Mouse (Mus musculus) fibroblast of lung, adult 2 months (primary cell): ENCODE results near the gene Prrt1.

ENCODE experiments used
- DNase-seq: peaks from one replicate; pipeline ENCODE4 v3.0.0-alpha.2; 2011; ENCODE audit warnings: low read depth

Prrt1 gene

DNA sequence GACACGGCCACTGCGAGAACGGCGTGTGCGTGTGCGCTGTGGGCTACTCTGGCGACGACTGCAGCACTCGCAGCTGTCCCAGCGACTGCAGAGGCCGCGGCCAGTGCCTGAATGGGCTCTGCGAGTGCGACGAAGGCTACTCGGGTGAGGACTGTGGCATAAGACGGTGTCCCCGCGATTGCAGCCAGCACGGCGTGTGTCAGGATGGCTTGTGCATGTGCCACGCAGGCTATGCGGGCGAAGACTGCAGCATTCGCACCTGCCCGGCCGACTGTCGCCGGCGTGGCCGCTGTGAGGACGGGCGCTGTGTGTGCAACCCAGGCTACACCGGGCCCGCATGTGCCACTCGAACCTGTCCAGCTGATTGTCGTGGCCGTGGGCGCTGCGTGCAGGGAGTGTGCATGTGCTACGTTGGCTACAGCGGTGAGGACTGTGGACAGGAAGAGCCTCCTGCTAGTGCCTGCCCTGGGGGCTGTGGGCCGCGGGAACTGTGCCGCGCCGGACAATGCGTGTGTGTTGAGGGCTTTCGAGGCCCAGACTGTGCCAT is 43.0 kb downstream of the Prrt1 start:
- no peak for DNase-seq

DNA sequence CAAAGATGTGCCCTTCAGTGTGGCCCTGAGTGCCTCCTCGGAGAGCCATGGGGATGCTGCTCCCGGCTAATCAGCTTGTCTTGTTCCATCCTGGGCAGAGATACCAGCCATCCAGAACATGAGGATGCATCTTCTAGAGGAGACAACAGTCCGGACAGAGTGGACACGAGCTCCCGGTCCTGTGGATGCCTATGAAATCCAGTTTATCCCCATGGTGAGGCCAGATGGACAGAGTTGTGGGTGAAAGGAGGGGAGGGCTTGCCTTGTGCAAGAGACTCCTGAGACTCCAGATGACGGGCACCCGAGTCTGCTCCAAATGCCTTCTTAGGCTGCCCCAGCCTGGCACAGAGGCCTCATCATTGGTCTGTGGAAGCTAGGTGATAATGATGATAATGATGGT is 43.8 kb downstream of the Prrt1 start:
- no peak for DNase-seq

- no peak for DNase-seq
These were observed 45.3 kb downstream of the Prrt1 start for GRCm38 (mm10) chr17:34674524-34675204.

- no peak for DNase-seq
These were observed 46.1 kb downstream of the Prrt1 start for GRCm38 (mm10) chr17:34675205-34676092.

DNA sequence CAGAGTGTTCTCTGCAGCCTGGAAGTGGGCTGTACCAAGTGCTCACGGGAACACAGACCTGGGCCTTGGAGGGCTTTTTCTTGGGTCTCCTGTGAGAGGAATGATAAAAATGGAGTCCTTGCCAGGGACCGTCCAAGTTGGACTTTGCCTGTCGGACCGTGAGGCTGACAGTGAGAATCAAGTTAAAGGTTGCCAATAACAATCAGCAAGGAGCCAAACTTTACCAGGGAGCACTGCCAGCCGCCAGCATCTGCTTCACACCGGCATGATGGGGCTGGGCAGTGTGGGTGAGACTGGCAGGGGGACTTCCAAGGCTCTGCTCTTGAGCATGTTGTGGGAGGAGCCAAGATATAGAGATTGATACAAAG is 46.7 kb downstream of the Prrt1 start:
- DNase-seq = no peak

DNA sequence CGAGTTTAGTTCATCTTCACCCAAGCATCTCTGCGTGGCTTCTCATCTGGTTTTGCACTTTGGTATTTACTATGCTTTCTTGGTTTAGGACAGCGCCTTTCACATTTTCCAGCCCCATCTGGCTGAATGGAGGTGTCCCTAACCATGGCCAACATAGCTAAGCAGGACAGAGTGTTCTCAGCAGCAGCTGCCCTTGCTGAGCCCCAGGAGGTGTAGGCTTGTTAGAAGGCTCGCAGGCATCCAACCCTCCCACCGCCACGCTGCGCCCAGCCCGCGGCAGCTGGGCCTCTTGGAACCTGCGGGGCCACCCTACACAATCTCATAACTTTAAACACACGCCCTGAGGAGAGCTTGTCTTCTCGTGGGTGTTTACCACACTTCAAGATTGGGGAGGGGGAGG is 47.3 kb downstream of the Prrt1 start:
- DNase-seq = no peak

GRCm38 (mm10) chr17:34680191-34680590 is 50.9 kb downstream of the Prrt1 start:
- DNase-seq = no peak

DNA sequence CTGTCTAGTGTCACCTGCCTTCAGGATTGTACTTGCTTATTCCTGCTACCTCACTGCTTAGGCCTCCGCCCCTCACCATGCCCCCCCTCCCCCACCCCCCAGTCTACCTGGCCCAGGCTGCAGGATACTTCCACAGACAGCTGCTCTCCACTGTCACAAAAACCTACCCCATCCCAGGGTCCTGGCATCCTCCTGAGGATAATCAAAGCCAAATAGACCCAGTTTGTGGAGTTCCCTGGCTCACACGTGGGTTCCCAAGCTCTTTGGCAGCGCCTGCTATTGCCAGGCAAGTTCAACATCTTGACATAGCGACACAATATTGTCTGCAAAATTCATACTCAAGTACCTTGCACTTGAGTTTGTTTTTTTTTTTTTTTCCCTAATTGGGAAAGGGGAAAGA is 51.3 kb downstream of the Prrt1 start:
- no peak for DNase-seq

DNA sequence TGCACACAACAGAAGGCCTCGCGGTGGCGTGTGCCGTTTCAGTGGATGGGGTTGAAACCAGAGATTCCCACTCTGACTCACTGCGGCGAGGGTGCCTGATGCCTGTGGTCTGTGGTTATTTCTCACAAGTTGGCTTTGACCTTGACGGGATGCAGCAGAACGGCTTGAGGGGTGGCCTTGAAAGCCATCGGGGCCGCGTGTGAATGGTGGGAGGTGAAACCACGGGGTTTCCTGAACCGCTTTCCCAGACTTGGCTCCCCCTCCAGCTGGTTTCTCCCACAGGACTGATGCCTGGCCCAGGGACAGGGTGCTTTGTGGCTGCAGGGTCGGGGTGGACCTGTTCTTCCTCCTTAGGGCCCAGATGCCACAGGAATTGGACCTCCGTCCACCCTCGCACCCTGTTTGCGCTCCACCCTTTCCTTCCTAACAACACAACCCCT is 51.8 kb downstream of the Prrt1 start:
- peak; percentile 77 for DNase-seq

GRCm38 (mm10) chr17:34681881-34682536 is 52.7 kb downstream of the Prrt1 start:
- no peak for DNase-seq
